Mouse (Mus musculus) G1E-ER4 (cell line): ENCODE results near the gene Slc9a4. TPM values are rescaled to one million over a fixed set of nuclear protein-coding genes. Genes with fewer than 3 reads are reported as not detected.

Experiments used
- GATA1 ChIP-seq: IDR thresholded peaks from one replicate; pipeline ENCODE4 v1.8.0; 2012; ENCODE audit warnings: low read length, inconsistent platforms
- polyA plus RNA-seq: library from polyadenylated mRNA; stranded (reverse); fragments of >175 nt; gene quantifications from 2 replicates; pipeline ENCODE4 v1.2.3, GENCODE M21; 2012

Gene Slc9a4
- polyA plus RNA-seq = not detected in 2 replicates

- no peak for TF ChIP-seq GATA1
Observed at GRCm38 (mm10) chr1:40579784-40580183, at the start of gene Slc9a4. Slc9a4 (plus strand) TSS chr1:40580081.

GRCm38 (mm10) chr1:40537577-40537976 is 42.3 kb upstream of the Slc9a4 start:
- TF ChIP-seq GATA1 = no peak

- no peak for TF ChIP-seq GATA1
Observed at GRCm38 (mm10) chr1:40544650-40545049, 35.2 kb upstream of the Slc9a4 start.

- no peak for TF ChIP-seq GATA1
Observed at GRCm38 (mm10) chr1:40546645-40547044, 33.2 kb upstream of the Slc9a4 start.

- no peak for TF ChIP-seq GATA1
Observed at GRCm38 (mm10) chr1:40547064-40547572, 32.8 kb upstream of the Slc9a4 start.

GRCm38 (mm10) chr1:40547762-40548161 is 32.1 kb upstream of the Slc9a4 start:
- TF ChIP-seq GATA1 = no peak

- no peak for TF ChIP-seq GATA1
Observed at GRCm38 (mm10) chr1:40569374-40569773, 10.5 kb upstream of the Slc9a4 start.

GRCm38 (mm10) chr1:40580269-40580668 is 388 bp downstream of the Slc9a4 start:
- TF ChIP-seq GATA1 = no peak

GRCm38 (mm10) chr1:40586776-40587175 is 6.9 kb downstream of the Slc9a4 start:
- no peak for TF ChIP-seq GATA1

- no peak for TF ChIP-seq GATA1
Observed at GRCm38 (mm10) chr1:40590931-40591330, 11.1 kb downstream of the Slc9a4 start.

GRCm38 (mm10) chr1:40597822-40598221 is 17.9 kb downstream of the Slc9a4 start:
- no peak for TF ChIP-seq GATA1

GRCm38 (mm10) chr1:40600394-40601327 is 20.8 kb downstream of the Slc9a4 start:
- TF ChIP-seq GATA1 = no peak

- no peak for TF ChIP-seq GATA1
Observed at GRCm38 (mm10) chr1:40601461-40601860, 21.6 kb downstream of the Slc9a4 start.

GRCm38 (mm10) chr1:40613219-40613618 is 33.3 kb downstream of the Slc9a4 start:
- TF ChIP-seq GATA1 = no peak

- TF ChIP-seq GATA1 = no peak
Observed at GRCm38 (mm10) chr1:40619093-40619492, 39.2 kb downstream of the Slc9a4 start.

GRCm38 (mm10) chr1:40619871-40620270 is 40.0 kb downstream of the Slc9a4 start:
- TF ChIP-seq GATA1 = no peak

GRCm38 (mm10) chr1:40624954-40625353 is 45.1 kb downstream of the Slc9a4 start:
- no peak for TF ChIP-seq GATA1
